Mouse (Mus musculus) kidney, postnatal 4 days (tissue): ENCODE data around the gene Prl7c1.
"Not testable (repeated sequence)": the region's sequence is repeated elsewhere in the genome, so short reads cannot be mapped to it uniquely, and the experiment has no call there.

ENCODE experiments used
- DNase-seq, 2 experiments: peaks; one replicate each; pipeline ENCODE4 v3.0.0; 2021; ENCODE audit warnings: mixed read lengths in 2 of 2

Prl7c1 gene

GRCm38 (mm10) chr13:27780704-27781103, at the start of gene Prl7c1:
Gene Prl7c1, minus strand, starts transcription at chr13:27780804.
- not testable (repeated sequence) for DNase-seq

- no peak for DNase-seq
Observed at GRCm38 (mm10) chr13:27802765-27803164, 22.2 kb upstream of the Prl7c1 start.

GRCm38 (mm10) chr13:27801354-27801753, 20.8 kb upstream of the Prl7c1 start, which contains the start of gene Prl2a1:
Gene Prl2a1, plus strand, starts transcription at chr13:27801654.
- DNase-seq: no peak

GRCm38 (mm10) chr13:27799303-27799702, 18.7 kb upstream of the Prl7c1 start:
- no peak for DNase-seq

GRCm38 (mm10) chr13:27734512-27735186, 46.0 kb downstream of the Prl7c1 start:
- no peak for DNase-seq

GRCm38 (mm10) chr13:27730286-27730959, 50.2 kb downstream of the Prl7c1 start:
- DNase-seq: not testable (repeated sequence)

GRCm38 (mm10) chr13:27725057-27725456, 55.5 kb downstream of the Prl7c1 start:
- DNase-seq: not testable (repeated sequence)
